In genomic region chr17:79840254-79841238, GRCm38 (mm10) we compare ENCODE assay signal across 8 mouse cellular contexts. TPM values are rescaled to one million over a fixed set of nuclear protein-coding genes. Genes with fewer than 3 reads are reported as not detected.
DNase-seq lines count a peak whose midpoint lies in the region; ATAC-seq and TF ChIP-seq lines count a peak whose summit lies in the region.
"Had no signal": no experiment of that assay in that cellular context is flagged by ENCODE, and none has a peak within 500 bp of the region (broad histone marks: within the 10 kb centered on the region; RNA-seq: fewer than 3 reads in every experiment).

No protein-coding gene starts in this region.

- no peaks in the 10 kb centered on the region for H3K36me3 ChIP-seq in G1E (replicated peaks)
- H3K36me3 ChIP-seq in forebrain, embryonic 13.5 days (ENCODE audit: poor library complexity, severe bottlenecking): no peaks in the 10 kb centered on the region
- no peaks in the 10 kb centered on the region for H3K36me3 ChIP-seq in hindbrain, embryonic 15.5 days

- H3K4me2 ChIP-seq in forebrain, embryonic 13.5 days: no peak overlapping the region
- no peak overlapping the region for H3K4me2 ChIP-seq in hindbrain, embryonic 15.5 days

- no peak overlapping the region for H3K27ac ChIP-seq in forebrain, embryonic 13.5 days
- H3K27ac ChIP-seq in hindbrain, embryonic 15.5 days (replicated peaks): no peak overlapping the region
- H3K27ac ChIP-seq: macrophage had no signal

- 43% methylated on average over 7 of the region's 7 CpGs for WGBS in forebrain, embryonic 13.5 days
- WGBS in hindbrain, embryonic 15.5 days: 48% methylated on average over 7 of the region's 7 CpGs

- peak; percentile 70 for ATAC-seq in G1E (ENCODE audit: extremely low read depth, insufficient number of reproducible peaks, low FRiP score, poor library complexity, severe bottlenecking)
- peak; percentile 84 for ATAC-seq in forebrain, embryonic 13.5 days
- peak; percentile 83 for ATAC-seq in hindbrain, embryonic 15.5 days (ENCODE audit: low FRiP score, low read depth)

- H3K4me1 ChIP-seq in G1E (ENCODE audit: insufficient read depth, low read depth, low read length): no peaks in the 10 kb centered on the region
- no peaks in the 10 kb centered on the region for H3K4me1 ChIP-seq in forebrain, embryonic 13.5 days
- H3K4me1 ChIP-seq in hindbrain, embryonic 15.5 days (replicated peaks): no peaks in the 10 kb centered on the region

- peak; percentile 84 for TF ChIP-seq CTCF in G1E (IDR thresholded peaks at IDR 0.05; ENCODE audit: low read depth, low read length)

- peaks cover 17% of the 10 kb centered on the region for H3K27me3 ChIP-seq in G1E (ENCODE audit: insufficient read depth, low read length)
- H3K27me3 ChIP-seq in forebrain, embryonic 13.5 days: no peaks in the 10 kb centered on the region
- H3K27me3 ChIP-seq in hindbrain, embryonic 15.5 days: no peaks in the 10 kb centered on the region

- no peak overlapping the region for H3K9ac ChIP-seq in forebrain, embryonic 13.5 days
- H3K9ac ChIP-seq in hindbrain, embryonic 15.5 days: no peak overlapping the region

- DNase-seq in G1E (ENCODE audit: low spot score): peak; percentile 19
- DNase-seq in adrenal gland, postnatal 36 days: peak; percentile 75 to 81
- DNase-seq in layer of hippocampus, postnatal 10 days (ENCODE audit: low spot score in 2 of 2): peak; percentile 82 to 84
- peak; percentile 88 for DNase-seq in lung, postnatal 36 days
- DNase-seq in right cerebral cortex, postnatal 14 days: peak; percentile 80

- no peaks in the 10 kb centered on the region for H3K9me3 ChIP-seq in G1E (replicated peaks)
- H3K9me3 ChIP-seq in forebrain, embryonic 13.5 days (replicated peaks): no peaks in the 10 kb centered on the region
- no peaks in the 10 kb centered on the region for H3K9me3 ChIP-seq in hindbrain, embryonic 15.5 days

- H3K4me3 ChIP-seq in G1E (ENCODE audit: low read depth, low read length): no peak overlapping the region
- H3K4me3 ChIP-seq in forebrain, embryonic 13.5 days: no peak overlapping the region
- no peak overlapping the region for H3K4me3 ChIP-seq in hindbrain, embryonic 15.5 days

RNA-seq across cellular contexts. Expression of gene Atl2, which starts 55.4 kb away (rescaled TPM):
- total RNA-seq in G1E (2014; fragmentation: Nextera tagmentation) (91.1 and 93.3 TPM in 2 replicates), G1E (2017) (65.2 and 71.5 TPM in 2 replicates)
- 4.7 TPM in 2 replicates for polyA plus RNA-seq in G1E (2012)
- 100 to 1,000 TPM in 1 of 2 experiments, 10 to 100 TPM in 1; 52.9 to 113 TPM for total RNA-seq in adrenal gland, postnatal 36 days (2021)
- polyA plus RNA-seq in forebrain, embryonic 13.5 days (2015; fragmentation: Nextera tagmentation; extraction: Ambion mirVana): 31.8 and 36.4 TPM in 2 replicates
- polyA plus RNA-seq in hindbrain, embryonic 15.5 days (2015; fragmentation: Nextera tagmentation; extraction: Ambion mirVana): 34.2 and 35.5 TPM in 2 replicates
- 10 to 100 TPM; 60.0 to 60.2 TPM for total RNA-seq in layer of hippocampus, postnatal 10 days (2021)

Comparison
In these comparisons a context has a peak if more than half of its experiments do, and no peak if none do; other contexts are left out.
1. DNase-seq: peak in every context shown above with its lines; median percentile 88 in lung, postnatal 36 days; 83 in layer of hippocampus, postnatal 10 days; 80 in right cerebral cortex, postnatal 14 days; 78 in adrenal gland, postnatal 36 days; 19 in G1E.